Mouse (Mus musculus) MEL (cell line): ENCODE data around the gene D5Ertd579e. TPM values are rescaled to one million over a fixed set of nuclear protein-coding genes. Genes with fewer than 3 reads are reported as not detected.
A peak's percentile ranks its signal among the peaks of the same experiment; 100 is the strongest.

Experiments used
- DNase-seq: peaks from one replicate; pipeline ENCODE4 v3.0.0; 2011; ENCODE audit warnings: low read depth, low spot score
- H3K27ac ChIP-seq: 2 replicates; pipeline ENCODE4 v1.5.1; 2012; ENCODE audit warnings: low read depth, mild to moderate bottlenecking, control low read depth, low read length, moderate library complexity; ENCODE audit not compliant: control insufficient read depth
- H3K27me3 ChIP-seq, 2 experiments: fragments of 150-350 bp in 1 of 2; sonication (generic) in 1 of 2; 2 replicates each; pipeline ENCODE4 v1.6.1; 2012; ENCODE audit warnings: low read length in 2 of 2, mild to moderate bottlenecking in 2 of 2, improper control_type of control experiment in 1 of 2, moderate library complexity in 1 of 2; ENCODE audit not compliant: insufficient read depth in 2 of 2, control insufficient read depth in 1 of 2
- H3K36me3 ChIP-seq, 2 experiments: 2 replicates each; pipeline ENCODE4 v1.6.1; 2012 to 2014; ENCODE audit warnings: low read length in 2 of 2, improper control_type of control experiment in 1 of 2, inconsistent platforms in 1 of 2, mild to moderate bottlenecking in 1 of 2; ENCODE audit not compliant: insufficient read depth in 2 of 2, control insufficient read depth in 1 of 2
- H3K4me1 ChIP-seq, 2 experiments: fragments of 150-350 bp in 1 of 2; sonication (generic) in 1 of 2; 2 replicates each; pipeline ENCODE4 v1.6.1; 2012; ENCODE audit warnings: low read length in 2 of 2, improper control_type of control experiment in 1 of 2, mild to moderate bottlenecking in 1 of 2; ENCODE audit not compliant: insufficient read depth in 2 of 2, control insufficient read depth in 1 of 2
- H3K4me3 ChIP-seq, 2 experiments: fragments of 150-350 bp in 1 of 2; sonication (generic) in 1 of 2; 2 replicates each; pipeline ENCODE4 v1.5.1; 2012; ENCODE audit warnings: low read depth in 2 of 2, low read length in 2 of 2, mild to moderate bottlenecking in 2 of 2, moderate library complexity in 2 of 2, control low read depth in 1 of 2, improper control_type of control experiment in 1 of 2; ENCODE audit not compliant: control insufficient read depth in 1 of 2, insufficient read depth in 1 of 2
- H3K79me2 ChIP-seq: 2 replicates; pipeline ENCODE4 v1.6.1; 2012; ENCODE audit warnings: mild to moderate bottlenecking, low read length, moderate library complexity; ENCODE audit not compliant: control insufficient read depth, poor library complexity, insufficient read depth
- H3K9ac ChIP-seq: 2 replicates; pipeline ENCODE4 v1.6.1; 2012; ENCODE audit warnings: low read depth, mild to moderate bottlenecking, control low read depth, low read length, moderate library complexity; ENCODE audit not compliant: control insufficient read depth, poor library complexity, severe bottlenecking
- H3K9me3 ChIP-seq: fragments of 150-350 bp; sonication (generic); replicated peaks from 2 replicates; pipeline ENCODE4 v1.6.1; 2012; ENCODE audit warnings: mild to moderate bottlenecking, low read length, improper control_type of control experiment, moderate library complexity; ENCODE audit not compliant: insufficient read depth
- BHLHE40 ChIP-seq: IDR thresholded peaks from 2 replicates; pipeline ENCODE4 v1.6.1; 2012; ENCODE audit warnings: low read depth, mild to moderate bottlenecking, inconsistent platforms, low read length, improper control_type of control experiment, borderline replicate concordance
- CHD1 ChIP-seq: IDR thresholded peaks from 2 replicates; pipeline ENCODE4 v1.6.1; 2012; ENCODE audit warnings: low read depth, mild to moderate bottlenecking, inconsistent platforms, low read length, improper control_type of control experiment
- E2F4 ChIP-seq: IDR thresholded peaks from 2 replicates; pipeline ENCODE4 v1.6.1; 2011; ENCODE audit warnings: low read depth, low read length, improper control_type of control experiment, borderline replicate concordance
- EP300 ChIP-seq, 2 experiments: IDR thresholded peaks; 2 replicates each; pipeline ENCODE4 v1.6.1; 2011; ENCODE audit warnings: improper control_type of control experiment in 2 of 2, low read length in 2 of 2, low read depth in 1 of 2, mild to moderate bottlenecking in 1 of 2
- ETS1 ChIP-seq: IDR thresholded peaks from 2 replicates; pipeline ENCODE4 v1.6.1; 2012; ENCODE audit warnings: low read depth, mild to moderate bottlenecking, inconsistent platforms, low read length, improper control_type of control experiment, moderate library complexity
- GABPA ChIP-seq: IDR thresholded peaks from 2 replicates; pipeline ENCODE4 v1.6.1; 2012; ENCODE audit warnings: low read depth, mild to moderate bottlenecking, inconsistent platforms, low read length, improper control_type of control experiment, moderate library complexity
- GATA1 ChIP-seq: IDR thresholded peaks from 2 replicates; pipeline ENCODE4 v1.6.1; 2011; ENCODE audit warnings: low read depth, low read length, improper control_type of control experiment
- JUND ChIP-seq: IDR thresholded peaks from 2 replicates; pipeline ENCODE4 v1.6.1; 2011; ENCODE audit warnings: low read depth, mild to moderate bottlenecking, improper control_type of control experiment, low read length
- MAFK ChIP-seq: IDR thresholded peaks from 2 replicates; pipeline ENCODE4 v1.6.1; 2011; ENCODE audit warnings: low read depth, mild to moderate bottlenecking, low read length, improper control_type of control experiment, borderline replicate concordance
- MEF2A ChIP-seq: IDR thresholded peaks from 2 replicates; pipeline ENCODE4 v1.6.1; 2014; ENCODE audit warnings: low read depth, mild to moderate bottlenecking, inconsistent platforms, low read length, improper control_type of control experiment; ENCODE audit not compliant: poor library complexity, insufficient replicate concordance, severe bottlenecking; ENCODE audit errors: extremely low read depth
- MYC ChIP-seq: IDR thresholded peaks from 2 replicates; pipeline ENCODE4 v1.6.1; 2011; ENCODE audit warnings: low read depth, mild to moderate bottlenecking, low read length, improper control_type of control experiment, moderate library complexity
- NELFE ChIP-seq: IDR thresholded peaks from 2 replicates; pipeline ENCODE4 v1.6.1; 2011; ENCODE audit warnings: low read depth, low read length, improper control_type of control experiment
- POLR2A ChIP-seq, 2 experiments: IDR thresholded peaks; 2 replicates each; pipeline ENCODE4 v1.6.1; 2011 to 2012; ENCODE audit warnings: low read length in 2 of 2, mild to moderate bottlenecking in 2 of 2, control low read depth in 1 of 2, improper control_type of control experiment in 1 of 2, low read depth in 1 of 2, moderate library complexity in 1 of 2; ENCODE audit not compliant: control insufficient read depth in 1 of 2, insufficient read depth in 1 of 2, poor library complexity in 1 of 2
- POLR2AphosphoS5 ChIP-seq: IDR thresholded peaks from 2 replicates; pipeline ENCODE4 v1.6.1; 2012; ENCODE audit warnings: low read depth, borderline replicate concordance, mild to moderate bottlenecking, inconsistent platforms, low read length, moderate library complexity, mixed read lengths
- RAD21 ChIP-seq: IDR thresholded peaks from 2 replicates; pipeline ENCODE4 v1.6.1; 2011; ENCODE audit warnings: mild to moderate bottlenecking, low read depth, low read length, improper control_type of control experiment
- SIN3A ChIP-seq: IDR thresholded peaks from 2 replicates; pipeline ENCODE4 v1.6.1; 2012; ENCODE audit warnings: low read length, improper control_type of control experiment, inconsistent platforms
- SMC3 ChIP-seq: IDR thresholded peaks from 2 replicates; pipeline ENCODE4 v1.6.1; 2011; ENCODE audit warnings: low read depth, low read length, improper control_type of control experiment
- TBP ChIP-seq: IDR thresholded peaks from 2 replicates; pipeline ENCODE4 v1.8.0; 2011; ENCODE audit warnings: low read depth, low read length, improper control_type of control experiment
- TCF12 ChIP-seq: IDR thresholded peaks from 2 replicates; pipeline ENCODE4 v1.6.1; 2014; ENCODE audit warnings: low read depth, mild to moderate bottlenecking, inconsistent platforms, low read length, improper control_type of control experiment, moderate library complexity
- UBTF ChIP-seq: IDR thresholded peaks from 2 replicates; pipeline ENCODE4 v1.6.1; 2012; ENCODE audit warnings: low read depth, mild to moderate bottlenecking, inconsistent platforms, low read length, improper control_type of control experiment, moderate library complexity, borderline replicate concordance; ENCODE audit not compliant: insufficient read depth
- USF2 ChIP-seq, 2 experiments: IDR thresholded peaks; 2 replicates each; pipeline ENCODE4 v1.6.1; 2011 to 2012; ENCODE audit warnings: improper control_type of control experiment in 2 of 2, low read length in 2 of 2, borderline replicate concordance in 1 of 2, inconsistent platforms in 1 of 2, low read depth in 1 of 2, mild to moderate bottlenecking in 1 of 2; ENCODE audit not compliant: insufficient read depth in 1 of 2
- ZNF384 ChIP-seq: IDR thresholded peaks from 2 replicates; pipeline ENCODE4 v1.6.1; 2012; ENCODE audit warnings: low read depth, mild to moderate bottlenecking, inconsistent platforms, low read length, improper control_type of control experiment
- polyA plus RNA-seq, 2 experiments: library from polyadenylated mRNA; stranded (reverse) in 1 of 2; unstranded in 1 of 2; fragments of >175 nt in 1 of 2; fragments of >200 nt in 1 of 2; gene quantifications; 2 replicates each; pipeline versions ENCODE4 v1.2.1 to v1.2.4; 2012; ENCODE audit warnings: low replicate concordance in 2 of 2, low read depth in 1 of 2; ENCODE audit not compliant: insufficient read length in 2 of 2, insufficient read depth in 1 of 2, missing spikeins in 1 of 2
- total RNA-seq: library from RNA; depleted of rRNA; stranded (reverse); fragments of 300-350 nt; gene quantifications from 2 replicates; pipeline ENCODE4 v1.2.3, GENCODE M21; 2012

The D5Ertd579e gene
- total and polyA plus RNA-seq, 3 experiments: 15.9 to 31.1 TPM; not detected in 1

GRCm38 (mm10) chr5:36573354-36573753 lies 122.5 kb downstream of the D5Ertd579e start (continued):
- no peak for TF ChIP-seq MYC
- TF ChIP-seq POLR2A (IDR thresholded peaks at IDR 0.05; ENCODE audit: control insufficient read depth in 1 of 2, insufficient read depth in 1 of 2, low read depth in 1 of 2, low read length in 2 of 2, poor library complexity in 1 of 2): no peak; a peak in 1 of 4 replicates
- no peak for TF ChIP-seq POLR2AphosphoS5
- TF ChIP-seq JUND: no peak
- TF ChIP-seq RAD21: no peak
- no peak for TF ChIP-seq BHLHE40
- TF ChIP-seq TCF12: peak; percentile 82
- TF ChIP-seq GABPA: no peak
- peak; percentile 15; the same call in 1 of the 2 replicates for TF ChIP-seq SIN3A
- no peak for TF ChIP-seq UBTF
- no peak for TF ChIP-seq CHD1

DNA sequence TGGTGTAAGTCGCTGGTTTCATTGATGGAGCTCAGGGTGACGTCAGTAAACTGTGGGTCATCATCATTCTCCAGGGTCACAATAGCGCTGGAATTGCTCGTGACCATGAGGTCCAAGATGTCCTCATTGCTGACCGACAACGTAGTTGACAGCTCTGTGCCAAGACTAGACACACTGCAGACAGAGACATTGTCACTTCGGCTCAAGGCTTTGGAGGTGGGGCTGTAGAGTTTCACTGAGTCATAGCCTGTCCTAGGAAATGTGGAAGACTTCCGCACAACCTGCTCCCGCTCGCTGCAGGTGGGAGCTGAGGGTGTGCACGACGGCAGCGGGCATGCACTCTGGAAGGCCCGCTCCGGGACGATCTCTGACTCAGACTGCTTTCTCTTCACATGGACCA lies 124.5 kb downstream of the D5Ertd579e start:
- no peak overlapping the region for H3K4me3 ChIP-seq
- H3K79me2 ChIP-seq: no peaks in the 10 kb centered on the region
- DNase-seq: no peak
- H3K9ac ChIP-seq: no peak overlapping the region
- H3K9me3 ChIP-seq: no peaks in the 10 kb centered on the region
- H3K27me3 ChIP-seq: no peaks in the 10 kb centered on the region
- no peak overlapping the region for H3K27ac ChIP-seq
- H3K4me1 ChIP-seq: peaks cover 5 to 15% of the 10 kb centered on the region in 2 experiments
- TF ChIP-seq TCF12 (no peak), ZNF384 (no peak), ETS1 (no peak), JUND (no peak), EP300 (IDR thresholded peaks at IDR 0.05; ENCODE audit: low read depth in 1 of 2, low read length in 2 of 2) (no peak), USF2 (IDR thresholded peaks at IDR 0.05; ENCODE audit: borderline replicate concordance in 1 of 2, insufficient read depth in 1 of 2, low read depth in 1 of 2, low read length in 2 of 2) (no peak), MEF2A (no peak), POLR2A (IDR thresholded peaks at IDR 0.05; ENCODE audit: control insufficient read depth in 1 of 2, insufficient read depth in 1 of 2, low read depth in 1 of 2, low read length in 2 of 2, poor library complexity in 1 of 2) (no peak), GATA1 (no peak), MAFK (no peak), POLR2AphosphoS5 (no peak), TBP (no peak), E2F4 (no peak), NELFE (no peak), SMC3 (no peak)
- TF ChIP-seq, all 39 proteins: peak for 0
- H3K36me3 ChIP-seq: peaks cover 0 to 18% of the 10 kb centered on the region in 2 experiments; a peak in 2 of 4 replicates
